Mouse (Mus musculus) heart, adult 11 months (tissue): ENCODE data around the gene Fbxl20.

Experiments used
- DNase-seq: peaks from one replicate; pipeline ENCODE4 v3.0.0; 2022

Fbxl20 gene

DNA sequence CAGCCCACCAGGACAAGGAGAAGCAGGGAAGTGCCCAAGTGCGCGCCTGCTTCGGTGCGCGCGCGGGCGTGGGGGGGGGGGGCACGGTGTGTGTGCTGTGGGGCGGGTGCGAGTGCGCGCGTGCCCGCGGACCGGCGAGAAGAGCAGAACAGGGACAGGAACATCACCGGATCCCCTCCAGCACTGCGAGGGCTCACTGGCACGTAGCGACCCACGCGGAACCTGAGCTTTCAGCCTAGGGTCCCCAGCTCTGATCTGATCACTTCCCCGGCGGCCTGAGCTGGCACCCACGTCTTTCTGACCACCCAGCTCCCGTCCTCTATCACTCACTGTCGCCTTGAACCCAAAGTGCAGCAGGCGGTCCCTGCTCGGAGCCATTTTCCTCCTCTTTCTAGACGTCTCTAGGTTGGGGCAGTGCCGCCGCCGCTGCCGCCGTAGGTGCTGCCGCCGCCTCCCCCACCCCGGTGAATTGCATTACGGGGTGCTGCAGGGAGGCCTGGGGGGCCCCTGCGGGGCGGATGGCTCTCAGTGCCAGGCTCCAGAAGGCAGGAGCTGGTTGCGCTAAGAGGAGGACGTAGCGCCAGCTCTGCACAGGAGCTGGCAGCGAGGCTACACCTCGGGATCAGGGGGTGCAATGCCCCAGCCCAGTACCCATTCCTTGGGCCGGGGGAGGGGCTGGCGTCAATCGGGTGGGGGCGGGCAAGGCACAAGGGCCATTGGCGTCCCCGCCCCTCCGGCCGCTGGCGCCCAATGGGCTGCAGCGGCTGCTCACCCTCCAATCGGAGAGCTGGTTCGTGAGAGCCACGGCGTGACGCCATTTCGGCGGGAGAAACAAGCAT, at the start of gene Fbxl20:
Gene Fbxl20 (minus strand): TSS at position 618 of the 839 bp plus-strand sequence.
- DNase-seq, result peak; percentile 100

DNA sequence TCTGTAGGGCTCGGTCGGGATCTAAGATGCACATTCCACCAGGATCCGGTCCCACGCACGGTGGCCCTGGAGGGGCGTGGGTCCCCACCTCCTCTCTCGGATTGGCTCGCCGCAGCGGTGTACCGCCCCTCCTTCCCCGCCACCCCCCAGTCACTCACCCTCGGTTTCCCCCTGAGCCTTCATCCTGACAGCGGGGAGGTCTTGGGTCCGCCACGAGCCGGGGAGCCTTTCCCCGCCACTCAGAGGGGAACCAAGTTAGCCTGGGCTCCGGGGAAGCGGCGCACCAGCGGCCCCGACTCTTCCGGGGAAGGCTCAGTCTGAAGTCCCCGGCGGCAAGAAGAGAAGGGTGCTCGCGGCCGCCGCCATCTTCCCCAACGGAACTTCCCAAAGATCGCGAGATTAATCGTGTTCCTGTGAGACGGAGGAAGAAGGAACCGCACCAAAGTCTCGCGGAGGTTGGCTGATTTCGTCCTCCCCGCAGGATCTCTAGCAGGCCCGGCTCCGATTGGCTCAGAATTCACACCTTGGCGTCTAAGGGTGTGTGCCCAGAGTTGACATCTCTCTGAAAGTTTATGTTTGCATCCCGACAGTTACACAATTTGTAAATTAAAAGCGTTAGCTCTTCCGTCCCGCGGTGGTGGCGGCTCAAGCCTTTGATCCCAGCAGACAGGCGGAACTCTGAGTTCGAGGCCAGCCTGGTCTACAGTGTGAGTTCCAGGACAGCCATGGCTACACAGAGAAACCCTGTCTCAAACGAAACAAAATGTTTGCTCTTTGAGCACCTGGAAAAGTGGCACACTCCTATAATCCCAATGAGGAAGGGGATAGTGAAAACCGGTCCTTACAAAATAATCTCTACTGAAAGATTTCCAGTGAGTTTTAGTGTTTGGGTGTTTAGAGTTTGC, 43.0 kb upstream of the Fbxl20 start, which contains the start of gene Med1:
Gene Med1 (minus strand): TSS at position 393 of the 905 bp plus-strand sequence.
- peak; percentile 99 for DNase-seq

DNA sequence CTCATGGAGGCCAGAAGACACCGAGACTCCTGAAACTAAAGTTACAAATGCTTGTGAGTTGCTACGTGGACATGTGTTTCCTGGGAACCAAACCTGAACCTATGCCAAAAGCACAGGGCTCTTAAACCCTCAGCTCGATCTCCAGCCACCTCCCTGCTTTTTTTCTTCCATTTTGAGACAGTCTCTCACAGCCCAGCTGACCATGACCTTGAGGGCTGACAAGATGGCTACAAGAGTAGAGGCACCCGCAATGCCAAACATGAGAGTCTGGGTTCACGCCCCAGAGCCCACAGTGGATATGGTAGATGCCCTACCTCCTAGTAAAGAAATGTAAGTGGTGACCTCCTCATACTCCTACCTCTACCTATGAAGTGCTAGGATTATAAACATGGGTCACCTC, 40.6 kb upstream of the Fbxl20 start:
- DNase-seq, result peak; percentile 90

DNA sequence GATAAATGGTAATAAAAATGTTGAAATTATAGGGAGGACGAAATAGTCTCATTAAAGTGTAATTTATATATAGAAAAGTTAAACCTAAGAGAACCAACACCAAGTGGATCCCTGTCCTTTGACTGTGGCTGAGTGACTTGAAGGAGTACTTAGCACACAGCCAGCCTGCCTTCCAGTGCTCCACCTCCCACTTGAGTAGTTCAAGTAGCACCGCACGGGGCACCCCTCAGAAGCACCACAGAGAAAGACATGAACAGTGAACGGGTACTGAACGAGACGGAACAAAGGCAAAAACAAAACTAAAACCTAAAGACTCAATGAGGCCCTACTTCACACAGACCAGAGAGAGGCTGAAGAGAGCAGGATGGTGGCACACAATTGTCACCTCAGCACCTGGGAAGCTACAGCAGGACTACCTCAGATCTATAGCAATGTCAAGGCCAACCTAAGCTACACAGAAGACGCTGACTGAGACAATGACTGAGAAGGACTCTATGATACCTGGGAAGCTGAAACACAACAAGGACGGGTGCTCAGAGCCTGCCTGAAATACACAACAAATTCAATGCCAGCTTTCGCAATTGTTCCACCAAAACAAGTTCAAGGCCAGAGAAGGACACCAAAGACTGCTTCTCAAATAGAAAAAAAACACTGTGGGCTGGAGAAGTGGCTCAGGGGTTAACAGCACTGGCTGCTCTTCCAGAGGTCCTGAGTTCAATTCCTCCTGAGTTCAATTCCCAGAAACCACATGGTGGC, 37.6 kb upstream of the Fbxl20 start:
- DNase-seq, result peak; percentile 78

DNA sequence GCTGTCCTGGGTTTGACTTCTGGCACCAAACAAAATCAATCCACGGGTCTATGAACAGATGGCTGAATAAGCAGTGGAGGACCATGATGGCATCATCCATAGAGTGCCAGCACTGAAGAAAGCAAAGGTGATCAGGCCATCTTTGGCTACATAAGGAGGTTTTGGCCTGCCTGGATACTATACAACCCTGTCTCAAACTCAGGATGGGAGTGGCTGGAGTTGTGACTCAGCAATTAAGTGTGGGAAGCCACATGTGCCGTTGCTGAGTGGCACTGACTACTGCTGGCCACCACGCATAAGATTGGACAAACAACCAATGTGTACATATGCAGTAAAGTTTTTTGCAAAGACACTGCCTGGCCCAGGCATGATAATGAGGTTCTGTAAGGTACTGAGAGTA, 31.9 kb upstream of the Fbxl20 start:
- DNase-seq, result peak; percentile 55

DNA sequence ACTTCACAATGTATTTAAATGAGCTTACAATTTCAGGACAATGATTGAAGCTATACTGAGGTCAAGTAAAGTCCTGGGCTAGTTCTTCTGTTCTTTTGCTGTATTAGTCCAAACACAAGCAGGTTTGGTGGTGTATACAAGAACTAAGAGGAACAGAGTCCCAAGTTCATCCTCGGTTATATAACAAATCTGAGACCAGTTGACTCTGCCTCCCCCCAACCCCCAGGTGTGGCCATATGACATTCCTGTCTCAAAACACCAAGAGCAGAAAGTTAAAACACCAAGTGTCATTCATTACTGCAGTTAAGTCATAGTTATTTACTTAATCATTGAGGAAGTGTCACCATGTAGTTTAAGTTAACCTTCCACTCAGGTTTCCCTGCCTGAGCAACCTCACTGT, 18.2 kb upstream of the Fbxl20 start:
- DNase-seq, result peak; percentile 46

DNA sequence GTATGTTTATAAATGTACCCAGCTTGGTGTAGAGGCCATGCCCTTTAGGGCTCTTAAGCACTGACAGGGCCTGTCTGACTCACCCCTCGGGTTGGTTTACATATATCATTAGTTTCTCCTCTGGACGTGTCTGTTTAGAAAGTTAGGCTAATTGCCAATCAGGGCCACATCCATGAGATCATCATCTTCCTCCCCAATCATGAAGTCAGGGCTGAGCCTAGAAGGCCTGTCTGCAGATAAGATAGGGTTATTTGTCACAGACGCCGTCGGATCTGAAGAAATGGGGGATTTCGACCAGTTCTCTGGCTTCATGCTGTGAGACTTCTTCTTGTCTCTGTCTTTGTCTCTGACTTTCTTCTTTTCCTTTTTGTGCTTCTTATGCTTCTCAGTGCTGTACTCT, 4.9 kb upstream of the Fbxl20 start:
- DNase-seq, result peak; percentile 76

DNA sequence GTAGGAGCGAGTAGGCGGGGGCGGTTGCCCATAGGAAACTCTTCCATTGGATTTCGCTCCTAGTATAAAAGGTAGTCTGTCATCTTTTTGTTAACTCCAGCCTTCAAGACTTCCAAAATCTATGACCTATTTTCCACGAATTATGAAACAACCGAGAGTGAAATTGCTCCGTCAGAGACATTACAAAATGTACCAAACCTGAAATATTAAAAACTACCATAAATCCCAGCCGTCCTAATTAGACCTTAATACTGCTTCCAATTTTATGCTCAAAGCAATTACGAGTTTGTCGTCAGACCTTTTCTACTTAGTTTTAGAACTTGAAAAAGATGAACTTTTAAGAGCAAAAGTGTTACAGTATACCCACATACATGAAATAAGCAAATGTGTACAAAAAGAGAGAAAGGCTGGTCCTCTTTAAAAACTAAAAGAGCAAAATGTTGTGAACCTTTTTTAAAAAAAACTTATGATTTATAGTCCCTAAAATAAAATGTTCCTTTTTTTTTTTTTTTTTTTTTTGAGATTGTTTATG, 488 bp upstream of the Fbxl20 start:
- DNase-seq, result no peak

DNA sequence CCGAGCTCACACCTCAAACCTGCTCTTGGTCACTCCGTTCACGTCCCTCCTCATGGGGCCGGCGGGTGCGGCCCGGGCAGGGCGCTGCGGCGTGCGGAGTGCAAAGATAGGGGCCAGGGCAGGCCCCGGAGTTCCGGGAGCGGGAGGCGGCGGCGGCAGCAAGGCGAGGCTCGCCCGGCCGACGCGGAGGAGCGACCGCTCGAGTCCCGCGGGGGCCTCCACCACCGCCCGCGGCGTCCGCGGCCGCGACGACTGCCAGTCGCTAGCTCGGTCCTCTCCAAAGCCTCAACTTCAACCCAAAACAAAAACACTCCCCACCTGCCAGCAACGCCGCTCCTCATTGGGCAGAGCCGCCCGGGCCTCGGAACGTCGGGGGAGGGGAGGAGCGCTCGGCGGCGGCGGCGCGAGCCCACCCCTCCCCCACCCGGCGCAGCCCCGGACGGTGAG, 876 bp downstream of the Fbxl20 start:
- peak; percentile 100 for DNase-seq

DNA sequence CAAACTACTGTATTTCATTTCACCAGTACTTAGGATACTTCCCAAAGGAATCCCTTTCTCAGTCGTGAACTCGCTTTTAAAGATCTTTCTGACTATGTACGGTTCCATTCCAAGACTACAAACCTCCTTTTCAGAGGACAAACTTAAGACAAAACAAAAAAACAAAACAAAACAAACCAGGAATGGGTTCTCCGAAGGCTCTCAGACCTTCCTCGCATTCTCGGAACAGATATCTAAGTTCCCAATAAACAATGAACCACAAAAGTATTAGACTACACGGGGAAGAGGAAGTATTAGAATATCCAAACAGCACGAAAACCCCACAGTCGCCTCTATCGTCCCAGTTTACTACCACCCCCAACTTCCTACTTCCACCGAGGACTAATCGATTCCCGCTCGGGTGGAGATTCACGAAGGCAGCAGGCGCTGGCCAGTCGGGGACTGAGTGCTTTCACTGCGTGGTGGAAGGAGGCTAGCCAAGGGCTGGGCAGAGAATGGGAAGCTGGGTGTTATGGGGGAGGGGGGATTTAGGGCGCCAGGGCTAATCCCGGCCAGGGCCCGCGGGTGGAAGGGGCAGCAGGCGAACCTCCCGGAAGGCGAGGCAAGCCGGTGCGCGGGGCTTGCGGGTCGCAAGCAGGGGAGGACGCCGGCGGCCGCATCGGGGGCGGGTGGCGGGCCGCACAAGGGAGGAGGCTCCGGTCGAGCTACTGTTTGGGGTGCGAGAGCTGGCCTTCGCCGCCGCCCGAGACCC, 1.5 kb downstream of the Fbxl20 start:
- DNase-seq, result peak; percentile 95

DNA sequence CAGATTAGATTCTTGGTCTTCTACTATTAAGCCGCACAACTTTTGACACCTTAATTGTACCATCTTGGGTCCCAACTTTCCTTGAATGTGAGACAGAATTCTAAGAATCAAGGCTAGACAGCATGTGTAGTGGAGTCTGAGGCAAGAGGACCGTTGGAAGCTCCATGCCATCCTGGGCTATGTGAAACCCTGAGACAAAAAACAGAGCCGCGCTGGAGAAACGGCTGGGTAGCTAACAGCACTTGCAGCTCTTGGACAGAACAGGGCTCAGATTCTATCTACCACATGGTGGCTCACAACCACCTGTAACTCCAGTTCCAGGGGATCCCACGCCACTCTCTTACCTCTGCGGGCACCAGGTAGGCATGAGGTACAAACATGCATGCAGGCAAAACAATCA, 4.3 kb downstream of the Fbxl20 start:
- DNase-seq, result peak; percentile 62

DNA sequence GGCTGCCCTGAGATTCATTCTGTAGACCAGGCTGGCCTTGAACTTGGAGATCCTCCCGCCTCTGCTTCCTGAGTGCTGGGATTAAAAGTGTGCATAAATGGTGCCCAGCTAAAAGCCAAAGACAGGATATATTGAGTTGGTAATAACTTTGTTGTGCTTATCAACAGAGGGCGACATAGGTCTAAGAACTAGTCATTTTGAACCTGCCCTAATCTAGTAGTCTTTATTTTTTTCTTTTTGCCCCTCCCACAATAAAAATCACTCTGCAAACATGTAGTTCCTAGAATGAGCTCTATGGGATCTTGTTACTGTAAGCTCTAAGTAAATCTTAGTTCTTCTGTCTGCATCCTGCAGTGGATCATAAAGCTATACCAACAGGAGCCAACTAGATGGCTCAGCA, 7.7 kb downstream of the Fbxl20 start:
- peak; percentile 16 for DNase-seq

DNA sequence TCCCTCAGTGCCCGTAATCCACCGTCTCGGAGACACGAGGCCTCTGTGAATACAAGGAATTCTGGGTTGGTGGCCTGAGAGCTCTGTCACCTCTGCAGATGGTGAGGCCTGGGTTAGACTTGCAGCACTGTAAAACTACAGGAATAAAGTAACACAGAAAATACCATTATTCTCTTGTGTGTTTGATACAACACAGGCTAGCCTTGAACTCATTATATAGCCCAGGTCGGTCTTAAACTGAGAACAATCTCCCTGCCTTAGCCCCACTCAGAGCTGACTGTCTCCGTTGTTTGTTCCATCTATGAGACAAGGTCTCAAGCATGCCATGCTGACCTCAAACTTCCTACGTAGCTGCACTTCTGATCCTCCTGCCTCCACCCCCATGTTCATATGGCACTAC, 11.3 kb downstream of the Fbxl20 start:
- DNase-seq, result no peak

DNA sequence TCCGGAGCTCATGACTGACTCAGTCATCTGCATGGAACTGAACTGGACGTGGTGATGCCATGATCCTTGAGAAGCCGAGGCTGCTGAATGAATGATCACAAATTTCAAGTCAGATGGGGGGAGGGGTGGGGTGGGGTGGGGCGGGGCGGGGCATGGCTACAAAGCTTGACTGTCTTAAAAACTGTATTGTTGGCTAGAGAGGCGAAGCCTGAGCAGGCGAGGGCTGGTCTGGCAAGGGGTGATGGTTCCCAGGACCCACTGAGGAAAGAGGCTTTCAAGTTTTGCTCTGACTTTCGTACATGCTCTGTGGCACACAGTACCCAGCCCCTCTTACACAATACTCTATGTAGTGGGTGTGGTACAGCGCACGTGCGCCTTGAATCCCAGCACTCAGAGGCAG, 12.4 kb downstream of the Fbxl20 start:
- no peak for DNase-seq

DNA sequence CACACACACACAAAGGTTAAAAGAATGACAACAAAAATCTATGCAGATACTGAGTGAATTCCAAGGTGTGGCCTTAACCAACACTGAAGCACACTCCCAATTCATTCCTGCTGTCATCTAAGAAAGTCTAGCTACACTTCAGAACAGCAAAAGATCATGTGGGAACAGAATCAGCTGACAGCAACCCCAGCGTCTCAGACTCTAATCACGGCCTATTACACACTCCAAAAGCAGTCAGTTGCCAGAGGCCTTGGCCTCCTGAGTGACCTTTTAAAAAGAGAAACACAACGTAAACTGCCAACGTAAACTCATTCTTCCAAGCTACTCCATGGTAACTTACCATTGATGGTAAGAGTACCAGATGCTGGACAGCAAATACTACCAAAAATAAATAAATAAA, 15.3 kb downstream of the Fbxl20 start:
- no peak for DNase-seq

DNA sequence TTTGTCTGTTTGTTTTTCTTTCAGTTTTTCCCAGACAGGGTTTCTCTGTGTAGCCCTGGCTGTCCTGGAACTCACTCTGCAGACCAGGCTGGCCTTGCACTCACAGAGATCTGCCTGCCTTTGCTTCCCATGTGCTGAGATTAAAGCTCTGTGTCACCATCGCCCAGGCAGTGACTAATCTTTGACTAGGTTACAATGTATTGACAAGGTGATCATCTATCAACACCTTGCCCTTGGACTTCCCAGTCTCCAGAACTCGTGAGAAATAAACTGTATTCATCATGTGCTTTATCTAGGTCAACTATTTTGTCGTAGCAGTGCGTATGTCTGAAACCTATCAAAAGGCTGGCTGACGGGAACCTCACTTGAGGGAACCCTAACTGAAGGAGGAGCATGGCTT, 26.8 kb downstream of the Fbxl20 start:
- DNase-seq, result no peak

DNA sequence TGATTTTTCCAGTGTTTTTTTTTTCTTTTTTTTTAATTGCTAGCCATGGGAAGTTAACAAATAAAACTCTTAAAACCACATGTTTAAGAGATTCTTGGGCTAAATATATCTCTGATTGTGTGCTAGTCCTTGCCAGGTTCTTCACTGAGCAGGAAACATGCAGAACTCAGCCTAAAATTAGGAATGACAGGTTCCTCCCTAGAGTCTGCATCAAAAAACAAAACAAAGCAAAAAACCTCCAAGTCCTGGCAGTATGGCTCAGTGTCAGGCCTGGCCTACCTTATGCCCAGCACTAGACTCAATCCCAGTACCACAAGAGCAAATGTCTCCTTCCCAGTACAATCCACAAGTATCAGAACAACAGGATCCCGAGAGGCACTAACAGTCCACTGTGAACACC, 35.8 kb downstream of the Fbxl20 start:
- peak; percentile 89 for DNase-seq

DNA sequence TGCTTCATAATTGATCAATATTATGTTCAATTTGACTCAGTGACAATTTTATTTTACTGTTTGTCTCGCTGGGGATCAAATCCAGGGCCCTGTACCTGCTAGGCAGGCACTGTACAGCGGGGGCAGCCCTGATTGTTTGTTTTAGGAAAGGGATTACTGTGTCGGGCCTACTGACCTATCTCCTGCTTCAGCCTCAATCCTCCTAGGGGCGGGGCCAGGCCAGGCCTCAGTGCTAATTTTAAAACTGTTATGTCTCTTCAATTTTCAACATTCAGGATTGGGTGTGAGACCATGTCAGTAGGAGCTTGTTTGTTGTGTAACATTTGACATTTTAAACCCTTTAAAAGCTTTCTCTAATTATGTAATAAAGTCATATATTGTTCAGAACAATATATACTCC, 36.7 kb downstream of the Fbxl20 start:
- peak; percentile 93 for DNase-seq

DNA sequence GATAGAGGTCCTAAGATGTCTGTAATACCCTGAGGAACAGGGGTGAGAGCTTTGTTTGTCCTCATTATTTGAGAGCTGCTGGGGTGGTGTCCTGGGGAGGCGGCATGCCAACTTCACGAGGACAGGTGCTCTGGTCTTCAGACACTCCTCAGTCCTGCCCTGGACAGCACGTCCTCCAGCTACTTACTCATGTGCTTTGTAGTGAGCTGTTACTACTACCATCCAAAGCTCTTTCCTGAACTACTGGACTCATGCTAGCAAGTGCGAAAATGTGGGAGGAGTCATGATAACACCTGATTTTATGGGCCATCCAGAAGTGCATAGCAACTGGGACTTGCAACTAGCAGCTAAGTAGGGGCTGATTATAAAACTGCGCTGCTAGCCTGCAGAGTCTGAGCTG, 40.5 kb downstream of the Fbxl20 start:
- no peak for DNase-seq

DNA sequence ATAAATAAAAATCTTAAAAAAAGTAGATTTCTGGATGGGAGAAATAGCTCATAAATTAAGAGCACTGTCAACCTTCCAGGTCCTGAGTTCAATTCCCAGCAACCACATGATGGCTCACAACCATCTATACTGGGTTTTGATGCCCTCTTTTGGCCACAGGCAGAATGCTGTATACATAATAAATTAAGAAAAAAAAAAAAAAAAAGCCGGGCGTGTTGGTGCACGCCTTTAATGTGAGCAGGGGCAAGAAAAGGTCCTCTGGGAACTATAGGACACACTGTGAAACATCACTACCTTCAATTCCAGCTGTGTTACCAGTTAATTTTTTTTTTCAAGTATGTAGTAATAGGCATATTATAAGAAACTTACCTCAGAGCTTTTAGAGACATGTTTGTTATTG, 48.9 kb downstream of the Fbxl20 start:
- no peak for DNase-seq

DNA sequence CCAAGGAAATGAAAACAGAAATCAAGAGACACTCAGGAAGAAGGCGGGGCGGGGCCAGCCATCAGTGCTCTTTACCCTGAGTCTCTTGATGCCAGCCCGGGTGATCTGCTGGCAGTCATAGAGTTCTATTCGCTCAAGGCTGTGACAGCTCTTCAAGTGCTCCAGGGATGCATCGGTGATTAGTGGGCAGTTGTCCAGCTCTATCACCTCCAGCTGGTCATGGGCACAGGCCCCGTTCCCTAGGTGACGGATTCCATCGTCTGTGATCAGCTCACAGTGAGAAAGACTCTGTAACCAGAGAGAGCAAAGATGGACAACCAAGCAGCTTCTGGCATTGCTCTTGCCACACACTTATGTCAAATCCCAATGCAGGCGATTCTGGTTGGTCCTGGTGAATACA, 59.6 kb downstream of the Fbxl20 start:
- peak; percentile 93 for DNase-seq

DNA sequence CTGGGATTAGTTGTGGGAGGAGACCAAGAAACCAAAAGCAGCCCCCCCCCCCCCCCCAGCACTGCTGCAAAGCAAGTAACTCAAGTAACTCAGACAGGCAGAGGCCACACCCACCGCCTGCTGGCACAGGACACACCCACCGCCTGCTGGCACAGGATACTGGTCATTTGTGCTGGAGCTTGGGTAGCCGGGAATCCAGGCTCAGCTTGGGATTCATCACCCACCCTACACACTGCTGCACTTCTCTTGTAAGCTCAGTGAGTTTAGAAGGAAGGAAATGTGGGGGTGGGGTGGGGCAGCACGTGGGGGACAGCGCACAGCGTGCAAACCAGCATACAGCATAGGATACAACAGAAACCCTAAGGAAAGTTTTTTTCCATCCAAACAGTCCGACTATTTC, 62.0 kb downstream of the Fbxl20 start:
- peak; percentile 91 for DNase-seq
